Mouse (Mus musculus) liver, adult 2 months (tissue): Measurements from ENCODE around the gene Lin7a. TPM values are rescaled to one million over a fixed set of nuclear protein-coding genes. Genes with fewer than 3 reads are reported as not detected.

ENCODE experiments used
- DNase-seq: peaks from one replicate; pipeline ENCODE4 v3.0.0-alpha.2; 2011; ENCODE audit warnings: low read depth, low spot score; ENCODE audit errors: extremely low read depth
- H3K27ac ChIP-seq: fragments of 200-500 bp; replicated peaks from 2 replicates; pipeline ENCODE4 v1.5.1; 2012; ENCODE audit warnings: low read depth, mild to moderate bottlenecking, control low read depth, inconsistent platforms, low read length; ENCODE audit not compliant: insufficient read depth
- H3K27me3 ChIP-seq: fragments of 200-500 bp; 2 replicates; pipeline ENCODE4 v1.6.1; 2012; ENCODE audit warnings: mild to moderate bottlenecking, moderate library complexity, low read length, inconsistent platforms; ENCODE audit not compliant: control insufficient read depth, insufficient read depth
- H3K36me3 ChIP-seq: fragments of 200-500 bp; 2 replicates; pipeline ENCODE4 v1.6.1; 2012; ENCODE audit warnings: low read length, inconsistent platforms; ENCODE audit not compliant: control insufficient read depth, insufficient read depth
- H3K4me1 ChIP-seq: fragments of 200-500 bp; 2 replicates; pipeline ENCODE4 v1.6.1; 2011; ENCODE audit warnings: low read length; ENCODE audit not compliant: control insufficient read depth, insufficient read depth
- H3K4me3 ChIP-seq: fragments of 200-500 bp; 2 replicates; pipeline ENCODE4 v1.5.1; 2011; ENCODE audit warnings: low read depth, mild to moderate bottlenecking, control low read depth, low read length, moderate library complexity; ENCODE audit not compliant: insufficient read depth
- H3K79me2 ChIP-seq: fragments of 200-500 bp; 2 replicates; pipeline ENCODE4 v1.6.1; 2012; ENCODE audit warnings: inconsistent platforms, mild to moderate bottlenecking, low read length, moderate library complexity; ENCODE audit not compliant: control insufficient read depth, insufficient read depth
- H3K9ac ChIP-seq: fragments of 200-500 bp; 2 replicates; pipeline ENCODE4 v1.6.1; 2012; ENCODE audit warnings: low read depth, mild to moderate bottlenecking, control low read depth, inconsistent platforms, low read length
- CTCF ChIP-seq: fragments of 200-500 bp; IDR thresholded peaks from 2 replicates; pipeline ENCODE4 v1.5.1; 2011; ENCODE audit warnings: low read depth, low read length, control low read depth
- POLR2A ChIP-seq: fragments of 200-500 bp; IDR thresholded peaks from 2 replicates; pipeline ENCODE4 v1.6.1; 2011; ENCODE audit warnings: low read length, control low read depth; ENCODE audit not compliant: insufficient read depth; ENCODE audit errors: extremely low read depth
- WGBS: fragments of 180-500 bp; shearing (Covaris S2); methylation state at CpG from one replicate; pipeline ENCODE4 v1.1.7; 2018; 5-methylcytosine and 5-hydroxymethylcytosine counted together
- polyA plus RNA-seq: library from polyadenylated mRNA; depleted of rRNA; stranded (reverse); fragments of >200 nt; gene quantifications from 2 replicates; pipeline ENCODE4 v1.2.3, GENCODE M21; 2012
- total RNA-seq: library from RNA; depleted of rRNA; stranded (reverse); fragments of >200 nt; gene quantifications from 2 replicates; pipeline ENCODE4 v1.2.3, GENCODE M21; 2014

The Lin7a gene
- total and polyA plus RNA-seq, 2 experiments, result 3.4 to 28.2 TPM

- no peak for TF ChIP-seq POLR2A
- no peak for TF ChIP-seq CTCF
- 86% methylated on average over 2 of the region's 2 CpGs for WGBS
- no peak for DNase-seq
Observed at GRCm38 (mm10) chr10:107276647-107277046, 5.2 kb downstream of the Lin7a start.

DNA sequence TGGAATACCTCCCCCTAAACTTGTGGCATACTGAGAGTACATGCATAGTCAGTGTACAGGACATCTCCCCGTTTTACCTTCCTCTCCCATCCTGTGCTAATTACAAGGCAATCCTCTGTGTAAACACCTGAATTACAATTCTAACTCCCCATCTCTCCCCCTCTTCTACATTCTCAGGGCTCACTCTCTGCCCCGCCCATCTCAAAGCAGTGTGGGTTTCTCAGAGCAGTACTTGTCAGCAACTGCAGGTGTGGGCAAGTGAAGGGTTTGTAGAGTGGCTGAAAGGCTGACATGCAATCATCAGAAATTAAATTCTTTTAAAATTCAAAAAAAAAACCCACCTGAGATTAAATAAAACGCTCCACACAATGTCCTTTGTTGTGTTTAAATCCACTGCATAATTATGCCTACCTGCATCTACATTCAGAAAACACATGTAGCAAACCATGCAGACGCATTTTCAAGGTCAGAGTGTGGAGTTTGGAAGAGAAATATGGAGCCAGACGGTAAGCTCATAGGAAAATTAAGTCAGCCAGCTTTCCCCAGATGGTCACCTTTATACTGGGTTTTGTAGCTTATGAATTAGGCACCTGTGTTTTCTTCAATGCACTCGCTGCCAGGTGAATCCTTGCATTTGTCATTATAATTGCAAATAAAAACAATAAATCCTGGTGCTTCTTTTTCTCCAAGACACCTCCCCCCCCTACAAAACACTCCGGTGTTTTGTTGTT lies 22.6 kb downstream of the Lin7a start:
- Histone ChIP-seq H3K4me1 (peaks cover 9% of the 10 kb centered on the region), H3K27me3 (no peaks in the 10 kb centered on the region), H3K27ac (no peak overlapping the region), H3K4me3 (no peak overlapping the region), H3K79me2 (peaks cover 3% of the 10 kb centered on the region; the same call in 1 of the 2 replicates), H3K9ac (no peak overlapping the region), H3K36me3 (no peaks in the 10 kb centered on the region; the same call in 1 of the 2 replicates)
- DNase-seq, result no peak
- no peak for TF ChIP-seq POLR2A
- no peak for TF ChIP-seq CTCF
- whole genome bisulfite sequencing, result 83% methylated on average over 7 of the region's 7 CpGs

More at GRCm38 (mm10) chr10:107276647-107277046, 5.2 kb downstream of the Lin7a start:
- no peak overlapping the region for H3K27ac ChIP-seq
- H3K27me3 ChIP-seq, result no peaks in the 10 kb centered on the region
- H3K9ac ChIP-seq, result no peak overlapping the region
- H3K79me2 ChIP-seq, result peaks cover 14% of the 10 kb centered on the region; the same call in 1 of the 2 replicates
- H3K4me3 ChIP-seq, result no peak overlapping the region
- no peaks in the 10 kb centered on the region; the same call in 1 of the 2 replicates for H3K36me3 ChIP-seq
- H3K4me1 ChIP-seq, result peaks cover 6% of the 10 kb centered on the region

- Histone ChIP-seq H3K36me3 (no peaks in the 10 kb centered on the region), H3K27ac (no peak overlapping the region), H3K9ac (no peak overlapping the region), H3K27me3 (no peaks in the 10 kb centered on the region), H3K79me2 (peaks cover 3% of the 10 kb centered on the region; the same call in 1 of the 2 replicates), H3K4me1 (no peaks in the 10 kb centered on the region), H3K4me3 (no peak overlapping the region)
- WGBS, result 76% methylated on average over 2 of the region's 2 CpGs
- no peak for DNase-seq
- no peak for TF ChIP-seq POLR2A
- TF ChIP-seq CTCF, result no peak
Observed at GRCm38 (mm10) chr10:107300587-107301248, 29.2 kb downstream of the Lin7a start.

DNA sequence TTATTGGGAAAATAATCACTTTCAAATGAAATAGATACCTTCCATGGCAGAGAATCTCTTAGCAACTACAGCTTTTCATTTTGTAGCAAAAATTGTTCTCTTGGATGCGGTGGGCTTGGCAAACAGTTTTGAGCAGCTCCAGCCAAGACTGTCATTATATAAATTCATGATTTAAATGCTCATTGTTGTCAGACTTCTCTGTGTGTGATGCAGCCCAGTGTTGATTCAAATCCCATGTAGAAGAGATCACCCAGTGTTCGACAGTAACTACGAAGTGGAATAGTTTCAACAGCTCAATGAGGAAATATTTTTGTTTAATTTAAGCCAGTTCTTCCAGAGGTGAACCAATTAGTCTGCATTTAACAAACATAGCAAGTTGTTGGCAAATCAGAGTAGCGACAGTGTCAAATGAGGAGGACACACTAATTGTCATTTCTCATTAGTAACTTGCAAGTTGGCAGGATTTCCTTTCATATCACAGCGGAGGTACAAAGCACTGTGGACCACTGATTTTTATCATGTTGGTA lies 39.5 kb downstream of the Lin7a start:
- DNase-seq, result peak; percentile 67
- H3K4me1 ChIP-seq, result peaks cover 19% of the 10 kb centered on the region
- no peak for TF ChIP-seq CTCF
- H3K36me3 ChIP-seq, result no peaks in the 10 kb centered on the region
- H3K27ac ChIP-seq, result peak overlapping the region; percentile 70
- peaks cover 6% of the 10 kb centered on the region; the same call in 1 of the 2 replicates for H3K79me2 ChIP-seq
- no peak overlapping the region for H3K4me3 ChIP-seq
- WGBS, result 38% methylated on average over 5 of the region's 5 CpGs
- no peaks in the 10 kb centered on the region for H3K27me3 ChIP-seq
- no peak overlapping the region for H3K9ac ChIP-seq

- H3K4me1 ChIP-seq, result peaks cover 25% of the 10 kb centered on the region
- H3K27ac ChIP-seq, result peak overlapping the region; percentile 87
- peak; percentile 96 for DNase-seq
- no peaks in the 10 kb centered on the region for H3K27me3 ChIP-seq
- peaks cover 2% of the 10 kb centered on the region; the same call in 1 of the 2 replicates for H3K79me2 ChIP-seq
- WGBS, result 27% methylated on average over 4 of the region's 4 CpGs
- H3K36me3 ChIP-seq, result no peaks in the 10 kb centered on the region
- TF ChIP-seq POLR2A (no peak), CTCF (no peak)
- no peak overlapping the region for H3K4me3 ChIP-seq
- H3K9ac ChIP-seq, result peak overlapping the region; percentile 37; the same call in 1 of the 2 replicates
Observed at GRCm38 (mm10) chr10:107312609-107313008, 41.1 kb downstream of the Lin7a start.
